Mouse (Mus musculus) G1E (cell line): ENCODE measurements around the gene Gm49450.

Experiments used
- CTCF ChIP-seq: IDR thresholded peaks from 2 replicates; pipeline ENCODE4 v1.5.1; 2012; ENCODE audit warnings: low read depth, low read length, inconsistent platforms, mixed read lengths
- GATA1 ChIP-seq: IDR thresholded peaks from 2 replicates; pipeline ENCODE4 v1.6.1; 2012; ENCODE audit warnings: borderline replicate concordance, low read length, inconsistent platforms, mixed read lengths
- TAL1 ChIP-seq: conservative IDR thresholded peaks from 2 replicates; pipeline ENCODE4 v1.6.1; 2012; ENCODE audit warnings: low read depth, low read length, inconsistent platforms, mixed read lengths

GRCm38 (mm10) chr15:98973015-98973614, 19.8 kb upstream of the Gm49450 start:
- TF ChIP-seq CTCF (no peak), GATA1 (no peak), TAL1 (no peak)
